In genomic region chr17:6256400-6257069, GRCm38 (mm10) we compare ENCODE assay signal across 8 mouse cellular contexts. TPM values are rescaled to one million over a fixed set of nuclear protein-coding genes. Genes with fewer than 3 reads are reported as not detected.
DNase-seq lines count a peak whose midpoint lies in the region; ATAC-seq lines count a peak whose summit lies in the region.
"Not testable (repeated sequence)": the region's sequence is repeated elsewhere in the genome, so short reads cannot be mapped to it uniquely, and the experiment has no call there.

TSS of gene Tmem181a (plus strand) at chr17:6256860.

- H3K27me3 ChIP-seq in embryonic facial prominence, embryonic 13.5 days; heart, embryonic 11.5 days (ENCODE audit: control insufficient read depth, insufficient read depth, low read length); hindbrain, embryonic 16.5 days (replicated peaks; ENCODE audit: control insufficient read depth, insufficient read depth, low read length); limb, embryonic 15.5 days; midbrain, embryonic 15.5 days (replicated peaks): not testable (repeated sequence)

- DNase-seq in adrenal gland, postnatal 14 days; layer of hippocampus, postnatal 14 days (ENCODE audit: low spot score in 2 of 2); thymus, postnatal 0 days (ENCODE audit: low spot score): not testable (repeated sequence)

- H3K27ac ChIP-seq in embryonic facial prominence, embryonic 13.5 days; heart, embryonic 11.5 days (ENCODE audit: low read depth, low read length); hindbrain, embryonic 16.5 days (ENCODE audit: low read depth, low read length); limb, embryonic 15.5 days; midbrain, embryonic 15.5 days: not testable (repeated sequence)

- H3K4me3 ChIP-seq in embryonic facial prominence, embryonic 13.5 days: peak within 1 kb of the TSS; percentile 29
- H3K4me3 ChIP-seq in heart, embryonic 11.5 days (ENCODE audit: low read depth, low read length): 0 out of 2 replicates have a peak within 1 kb of the TSS, but pooled peaks have one; percentile 8
- peak within 1 kb of the TSS; percentile 40 for H3K4me3 ChIP-seq in hindbrain, embryonic 16.5 days (ENCODE audit: low read length)
- H3K4me3 ChIP-seq in limb, embryonic 15.5 days: not testable (repeated sequence)
- peak within 1 kb of the TSS; percentile 42 for H3K4me3 ChIP-seq in midbrain, embryonic 15.5 days

- not testable (repeated sequence) for H3K36me3 ChIP-seq in embryonic facial prominence, embryonic 13.5 days; heart, embryonic 11.5 days (ENCODE audit: control insufficient read depth, insufficient read depth, low read length); hindbrain, embryonic 16.5 days (ENCODE audit: control insufficient read depth, insufficient read depth, low read length); limb, embryonic 15.5 days; midbrain, embryonic 15.5 days (replicated peaks)

- not testable (repeated sequence) for H3K9me3 ChIP-seq in embryonic facial prominence, embryonic 13.5 days; heart, embryonic 11.5 days (replicated peaks; ENCODE audit: control insufficient read depth, low read length); hindbrain, embryonic 16.5 days (ENCODE audit: control insufficient read depth, low read length); limb, embryonic 15.5 days; midbrain, embryonic 15.5 days

- peak within 1 kb of the TSS; percentile 56 for H3K4me2 ChIP-seq in embryonic facial prominence, embryonic 13.5 days
- peak within 1 kb of the TSS; percentile 42; the same call in 1 of the 2 replicates for H3K4me2 ChIP-seq in heart, embryonic 11.5 days
- H3K4me2 ChIP-seq in hindbrain, embryonic 16.5 days (ENCODE audit: low read length): peak within 1 kb of the TSS; percentile 44
- H3K4me2 ChIP-seq in limb, embryonic 15.5 days: peak within 1 kb of the TSS; percentile 31; the same call in 1 of the 2 replicates
- H3K4me2 ChIP-seq in midbrain, embryonic 15.5 days: peak within 1 kb of the TSS; percentile 45

- ATAC-seq in embryonic facial prominence, embryonic 13.5 days (ENCODE audit: insufficient number of reproducible peaks, insufficient read depth, low FRiP score, low TSS enrichment, low read depth); limb, embryonic 15.5 days (ENCODE audit: insufficient number of reproducible peaks, low FRiP score, low TSS enrichment, low read depth): not testable (repeated sequence)
- peak; percentile 31; the same call in 1 of the 2 replicates for ATAC-seq in heart, embryonic 11.5 days (replicated peaks; ENCODE audit: insufficient number of reproducible peaks, low FRiP score, low TSS enrichment)
- peak; percentile 94 for ATAC-seq in hindbrain, embryonic 16.5 days
- peak; percentile 91 for ATAC-seq in midbrain, embryonic 15.5 days (replicated peaks)

- not testable (repeated sequence) for H3K9ac ChIP-seq in embryonic facial prominence, embryonic 13.5 days; heart, embryonic 11.5 days (ENCODE audit: low read depth, low read length); limb, embryonic 15.5 days
- H3K9ac ChIP-seq in hindbrain, embryonic 16.5 days (ENCODE audit: low read depth, low read length): peak within 1 kb of the TSS; percentile 47; the same call in 1 of the 2 replicates
- H3K9ac ChIP-seq in midbrain, embryonic 15.5 days: peak within 1 kb of the TSS; percentile 46

- H3K4me1 ChIP-seq in embryonic facial prominence, embryonic 13.5 days; heart, embryonic 11.5 days (ENCODE audit: control insufficient read depth, insufficient read depth, low read length); hindbrain, embryonic 16.5 days (ENCODE audit: control insufficient read depth, insufficient read depth, low read depth, low read length); limb, embryonic 15.5 days; midbrain, embryonic 15.5 days: not testable (repeated sequence)

- WGBS in embryonic facial prominence, embryonic 13.5 days: 4% methylated on average over 11 of the region's 51 CpGs
- WGBS in heart, embryonic 11.5 days (ENCODE audit: insufficient replicate concordance): 0% methylated on average over 18 of the region's 51 CpGs
- WGBS in hindbrain, embryonic 16.5 days: 0% methylated on average over 2 of the region's 51 CpGs
- WGBS in limb, embryonic 15.5 days: under 1% methylated on average over 20 of the region's 51 CpGs
- 0% methylated on average over 20 of the region's 51 CpGs for WGBS in midbrain, embryonic 15.5 days

RNA-seq across cellular contexts. Expression of gene Tmem181a, which starts in this region (rescaled TPM):
- total RNA-seq in adrenal gland, postnatal 14 days (2021): 11.4 and 13.0 TPM in 2 replicates
- polyA plus RNA-seq in embryonic facial prominence, embryonic 13.5 days (2015; fragmentation: Nextera tagmentation; extraction: Ambion mirVana): 20.3 and 23.0 TPM in 2 replicates
- polyA plus RNA-seq in heart, embryonic 11.5 days (2014; fragmentation: Nextera tagmentation; extraction: Ambion mirVana): 18.6 and 24.5 TPM in 2 replicates
- polyA plus RNA-seq in hindbrain, embryonic 16.5 days (2015; fragmentation: Nextera tagmentation; extraction: Ambion mirVana): 60.2 and 62.0 TPM in 2 replicates
- 10 to 100 TPM; 77.5 to 80.9 TPM for total RNA-seq in layer of hippocampus, postnatal 14 days (2021)
- polyA plus RNA-seq in limb, embryonic 15.5 days (2015; fragmentation: Nextera tagmentation; extraction: Ambion mirVana): 18.2 and 18.9 TPM in 2 replicates
- 51.9 and 57.8 TPM in 2 replicates for polyA plus RNA-seq in midbrain, embryonic 15.5 days (2015; fragmentation: Nextera tagmentation; extraction: Ambion mirVana)
- 12.1 and 12.2 TPM in 2 replicates for polyA plus RNA-seq in thymus, postnatal 0 days (2015; fragmentation: Nextera tagmentation; extraction: Ambion mirVana)
